Mouse (Mus musculus): ENCODE measurements around the gene Ankrd44. TPM values are rescaled to one million over a fixed set of nuclear protein-coding genes. Genes with fewer than 3 reads are reported as not detected.
A peak's percentile ranks its signal among the peaks of the same experiment; 100 is the strongest.

Gene Ankrd44
- total and polyA plus RNA-seq, 3 experiments = 10.2 to 10.7 (median 10.2) TPM

- WGBS = 40% methylated on average over 12 of the region's 12 CpGs
- H3K27me3 ChIP-seq (ENCODE audit: control insufficient read depth, insufficient read depth, low read length) = no peaks in the 10 kb centered on the region
- intact Hi-C loops (cut with DNase I) = no loop called here
- peak overlapping the region; percentile 4; the same call in 1 of the 2 replicates for H3K27ac ChIP-seq
- H3K4me1 ChIP-seq (ENCODE audit: control insufficient read depth, insufficient read depth, low read length) = peaks cover 19% of the 10 kb centered on the region
- TF ChIP-seq CTCF (IDR thresholded peaks at IDR 0.05) (no peak), EP300 (IDR thresholded peaks at IDR 0.05; ENCODE audit: insufficient read depth, low read depth, low read length) (no peak), POLR2A (IDR thresholded peaks at IDR 0.05; ENCODE audit: insufficient read depth, low read depth, low read length) (no peak)
- DNase-seq = peak in 1 of 2 experiments; percentile 39
- H3K9ac ChIP-seq (ENCODE audit: low read depth, low read length) = peak overlapping the region; percentile 34
- no peaks in the 10 kb centered on the region for H3K79me2 ChIP-seq (replicated peaks; ENCODE audit: control insufficient read depth, insufficient read depth, low read length)
- H3K4me3 ChIP-seq = no peak overlapping the region
- H3K36me3 ChIP-seq (ENCODE audit: control insufficient read depth, insufficient read depth, low read length) = peaks cover 19% of the 10 kb centered on the region
Observed at GRCm38 (mm10) chr1:54896109-54897085, 29.8 kb downstream of the Ankrd44 start.

- no peak for TF ChIP-seq EP300 (IDR thresholded peaks at IDR 0.05; ENCODE audit: insufficient read depth, low read depth, low read length)
- TF ChIP-seq POLR2A (IDR thresholded peaks at IDR 0.05; ENCODE audit: insufficient read depth, low read depth, low read length) = no peak
- no peak for TF ChIP-seq CTCF (IDR thresholded peaks at IDR 0.05)
- Histone ChIP-seq H3K9ac (ENCODE audit: low read depth, low read length) (no peak overlapping the region), H3K27ac (peak overlapping the region; percentile 1; the same call in 1 of the 2 replicates), H3K36me3 (ENCODE audit: control insufficient read depth, insufficient read depth, low read length) (no peaks in the 10 kb centered on the region), H3K27me3 (ENCODE audit: control insufficient read depth, insufficient read depth, low read length) (no peaks in the 10 kb centered on the region), H3K79me2 (replicated peaks; ENCODE audit: control insufficient read depth, insufficient read depth, low read length) (peaks cover 2% of the 10 kb centered on the region; the same call in 1 of the 2 replicates), H3K4me1 (ENCODE audit: control insufficient read depth, insufficient read depth, low read length) (no peaks in the 10 kb centered on the region; the same call in 1 of the 2 replicates), H3K4me3 (no peak overlapping the region)
- intact Hi-C loops (cut with DNase I) = no loop called here
- WGBS = 62% methylated on average over 5 of the region's 5 CpGs
- peak in 1 of 2 experiments; percentile 38 for DNase-seq
Observed at GRCm38 (mm10) chr1:54888449-54888848, 37.7 kb downstream of the Ankrd44 start.

- 62% methylated on average over 3 of the region's 3 CpGs for WGBS
- no peak for TF ChIP-seq POLR2A (IDR thresholded peaks at IDR 0.05; ENCODE audit: insufficient read depth, low read depth, low read length)
- no peak for TF ChIP-seq CTCF (IDR thresholded peaks at IDR 0.05)
- no peak for TF ChIP-seq EP300 (IDR thresholded peaks at IDR 0.05; ENCODE audit: insufficient read depth, low read depth, low read length)
- Histone ChIP-seq H3K36me3 (ENCODE audit: control insufficient read depth, insufficient read depth, low read length) (no peaks in the 10 kb centered on the region), H3K4me3 (no peak overlapping the region), H3K27me3 (ENCODE audit: control insufficient read depth, insufficient read depth, low read length) (no peaks in the 10 kb centered on the region), H3K27ac (peak overlapping the region; percentile 1; the same call in 1 of the 2 replicates), H3K4me1 (ENCODE audit: control insufficient read depth, insufficient read depth, low read length) (peaks cover 2% of the 10 kb centered on the region), H3K79me2 (replicated peaks; ENCODE audit: control insufficient read depth, insufficient read depth, low read length) (peaks cover 5% of the 10 kb centered on the region), H3K9ac (ENCODE audit: low read depth, low read length) (no peak overlapping the region)
- no peak for DNase-seq
- intact Hi-C loops (cut with DNase I) = no loop called here
Observed at GRCm38 (mm10) chr1:54887873-54888272, 38.3 kb downstream of the Ankrd44 start.

- TF ChIP-seq POLR2A (IDR thresholded peaks at IDR 0.05; ENCODE audit: insufficient read depth, low read depth, low read length) = no peak
- no peak for DNase-seq
- Histone ChIP-seq H3K36me3 (ENCODE audit: control insufficient read depth, insufficient read depth, low read length) (no peaks in the 10 kb centered on the region), H3K79me2 (replicated peaks; ENCODE audit: control insufficient read depth, insufficient read depth, low read length) (peaks cover 3% of the 10 kb centered on the region), H3K27me3 (ENCODE audit: control insufficient read depth, insufficient read depth, low read length) (no peaks in the 10 kb centered on the region), H3K4me1 (ENCODE audit: control insufficient read depth, insufficient read depth, low read length) (peaks cover 3% of the 10 kb centered on the region), H3K27ac (no peak overlapping the region), H3K9ac (ENCODE audit: low read depth, low read length) (no peak overlapping the region), H3K4me3 (no peak overlapping the region)
- 69% methylated on average over 2 of the region's 2 CpGs for WGBS
- intact Hi-C loops (cut with DNase I) = no loop called here
Observed at GRCm38 (mm10) chr1:54882856-54883467, 43.2 kb downstream of the Ankrd44 start.

- 88% methylated on average over 3 of the region's 3 CpGs for WGBS
- Histone ChIP-seq H3K4me3 (no peak overlapping the region), H3K4me1 (ENCODE audit: control insufficient read depth, insufficient read depth, low read length) (peaks cover 3% of the 10 kb centered on the region), H3K27ac (no peak overlapping the region), H3K27me3 (ENCODE audit: control insufficient read depth, insufficient read depth, low read length) (no peaks in the 10 kb centered on the region), H3K36me3 (ENCODE audit: control insufficient read depth, insufficient read depth, low read length) (no peaks in the 10 kb centered on the region), H3K9ac (ENCODE audit: low read depth, low read length) (no peak overlapping the region), H3K79me2 (replicated peaks; ENCODE audit: control insufficient read depth, insufficient read depth, low read length) (peaks cover 3% of the 10 kb centered on the region)
- DNase-seq = no peak
- TF ChIP-seq EP300 (IDR thresholded peaks at IDR 0.05; ENCODE audit: insufficient read depth, low read depth, low read length) = no peak
- no peak for TF ChIP-seq CTCF (IDR thresholded peaks at IDR 0.05)
- no peak for TF ChIP-seq POLR2A (IDR thresholded peaks at IDR 0.05; ENCODE audit: insufficient read depth, low read depth, low read length)
- intact Hi-C loops (cut with DNase I) = no loop called here
Observed at GRCm38 (mm10) chr1:54881523-54881922, 44.7 kb downstream of the Ankrd44 start.

Measured in heart, adult 2 months (tissue).